Mouse (Mus musculus) liver, embryonic 15.5 days (tissue): Measurements from ENCODE around the gene Rfc2. TPM values are rescaled to one million over a fixed set of nuclear protein-coding genes. Genes with fewer than 3 reads are reported as not detected.

Experiments used
- ATAC-seq: fragments of 200-750 bp; cut with Nextera tagmentation; 2 replicates; pipeline ENCODE4 v1.8.0; 2017; ENCODE audit warnings: moderate number of reproducible peaks, mild to moderate bottlenecking, moderate library complexity; ENCODE audit not compliant: insufficient read depth
- H3K27ac ChIP-seq: fragments of 300-500 bp; sonication (generic); replicated peaks from 2 replicates; pipeline ENCODE4 v1.5.1; 2015; ENCODE audit warnings: mild to moderate bottlenecking, inconsistent platforms
- H3K27me3 ChIP-seq: fragments of 300-500 bp; sonication (generic); 2 replicates; pipeline ENCODE4 v1.6.1; 2015; ENCODE audit warnings: mild to moderate bottlenecking, inconsistent platforms
- H3K36me3 ChIP-seq: fragments of 300-500 bp; sonication (generic); replicated peaks from 2 replicates; pipeline ENCODE4 v1.6.1; 2015; ENCODE audit warnings: moderate library complexity, mild to moderate bottlenecking, inconsistent platforms
- H3K4me1 ChIP-seq: fragments of 300-500 bp; sonication (generic); replicated peaks from 2 replicates; pipeline ENCODE4 v1.6.1; 2015; ENCODE audit warnings: inconsistent platforms
- H3K4me2 ChIP-seq: fragments of 300-500 bp; sonication (generic); 2 replicates; pipeline ENCODE4 v1.6.1; 2015; ENCODE audit warnings: moderate library complexity, mild to moderate bottlenecking, inconsistent platforms
- H3K4me3 ChIP-seq: fragments of 300-500 bp; sonication (generic); replicated peaks from 2 replicates; pipeline ENCODE4 v1.5.1; 2015; ENCODE audit warnings: mild to moderate bottlenecking, inconsistent platforms
- H3K9ac ChIP-seq: fragments of 300-500 bp; sonication (generic); 2 replicates; pipeline ENCODE4 v1.6.1; 2015; ENCODE audit warnings: moderate library complexity, mild to moderate bottlenecking, inconsistent platforms
- H3K9me3 ChIP-seq: fragments of 300-500 bp; sonication (generic); replicated peaks from 2 replicates; pipeline ENCODE4 v1.6.1; 2016; ENCODE audit warnings: inconsistent platforms
- WGBS: fragments of 180-500 bp; shearing (Covaris S2); methylation state at CpG from one replicate; pipeline ENCODE4 v1.1.7; 2015; ENCODE audit warnings: mixed read lengths; ENCODE audit not compliant: insufficient replicate concordance; 5-methylcytosine and 5-hydroxymethylcytosine counted together
- polyA plus RNA-seq: library from polyadenylated mRNA; unstranded; fragments of >200 nt; fragmentation: Nextera tagmentation; extraction: Ambion mirVana; gene quantifications from 2 replicates; pipeline ENCODE4 v1.2.1, GENCODE M21; 2015

The Rfc2 gene
- polyA plus RNA-seq, 1 experiment from 2014 or later, result 158 TPM

- no peak overlapping the region for H3K27ac ChIP-seq
- WGBS, result 57% methylated on average over 3 of the region's 3 CpGs
- no peak for ATAC-seq
- no peaks in the 10 kb centered on the region for H3K36me3 ChIP-seq
- H3K4me3 ChIP-seq, result no peak overlapping the region
- no peak overlapping the region for H3K9ac ChIP-seq
- H3K4me2 ChIP-seq, result no peak overlapping the region; the same call in 1 of the 2 replicates
- H3K27me3 ChIP-seq, result peaks cover 35% of the 10 kb centered on the region
- peaks cover 29% of the 10 kb centered on the region for H3K4me1 ChIP-seq
- H3K9me3 ChIP-seq, result no peaks in the 10 kb centered on the region
Observed at GRCm38 (mm10) chr5:134549640-134550168, 31.5 kb upstream of the Rfc2 start.

DNA sequence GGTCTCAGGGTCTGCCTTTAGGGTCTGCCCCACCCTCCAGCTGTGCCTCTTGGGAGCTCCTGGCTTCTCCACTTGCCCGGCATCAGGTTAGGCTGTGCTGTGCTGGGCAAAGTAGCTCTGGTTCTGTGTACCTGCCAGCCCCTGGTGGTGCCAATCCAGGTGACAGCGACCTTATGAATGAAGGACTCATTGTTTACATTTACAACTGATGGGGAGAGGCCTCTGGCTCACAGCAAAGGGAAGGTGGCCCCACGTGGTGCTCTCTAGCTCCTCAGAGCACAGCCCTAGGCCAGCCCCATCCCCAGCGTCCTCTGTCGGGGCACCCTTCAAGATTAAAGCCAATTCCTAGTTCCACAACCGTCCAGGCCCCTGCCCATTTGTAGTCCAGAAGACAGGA lies 30.3 kb upstream of the Rfc2 start:
- ATAC-seq, result no peak
- no peak overlapping the region for H3K27ac ChIP-seq
- H3K4me3 ChIP-seq, result peak overlapping the region; percentile 63
- H3K9ac ChIP-seq, result 0 out of 2 replicates have a peak overlapping the region, but pooled peaks have one; percentile 59
- peaks cover 35% of the 10 kb centered on the region for H3K27me3 ChIP-seq
- no peaks in the 10 kb centered on the region for H3K9me3 ChIP-seq
- H3K36me3 ChIP-seq, result no peaks in the 10 kb centered on the region
- peak overlapping the region; percentile 79 for H3K4me2 ChIP-seq
- peaks cover 38% of the 10 kb centered on the region for H3K4me1 ChIP-seq
- 25% methylated on average over 6 of the region's 6 CpGs for WGBS

GRCm38 (mm10) chr5:134551233-134552109 lies 29.7 kb upstream of the Rfc2 start:
- Histone ChIP-seq H3K36me3 (no peaks in the 10 kb centered on the region), H3K9ac (peak overlapping the region; percentile 59), H3K9me3 (no peaks in the 10 kb centered on the region), H3K4me1 (peaks cover 38% of the 10 kb centered on the region), H3K4me2 (peak overlapping the region; percentile 79), H3K27me3 (peaks cover 35% of the 10 kb centered on the region), H3K27ac (peak overlapping the region; percentile 57), H3K4me3 (peak overlapping the region; percentile 63)
- WGBS, result 4% methylated on average over 52 of the region's 52 CpGs
- ATAC-seq, result no peak

GRCm38 (mm10) chr5:134552110-134552972 lies 28.8 kb upstream of the Rfc2 start, which contains the start of gene Clip2:
Clip2 (minus strand) TSS chr5:134552434.
- no peaks in the 10 kb centered on the region for H3K9me3 ChIP-seq
- peak within 1 kb of the TSS; percentile 57 for H3K27ac ChIP-seq
- no peaks in the 10 kb centered on the region for H3K36me3 ChIP-seq
- peak within 1 kb of the TSS; percentile 79 for H3K4me2 ChIP-seq
- peak within 1 kb of the TSS; percentile 59 for H3K9ac ChIP-seq
- H3K27me3 ChIP-seq, result peaks cover 35% of the 10 kb centered on the region
- H3K4me1 ChIP-seq, result peaks cover 38% of the 10 kb centered on the region
- WGBS, result 3% methylated on average over 60 of the region's 61 CpGs
- peak within 1 kb of the TSS; percentile 63 for H3K4me3 ChIP-seq
- ATAC-seq, result peak; percentile 84

DNA sequence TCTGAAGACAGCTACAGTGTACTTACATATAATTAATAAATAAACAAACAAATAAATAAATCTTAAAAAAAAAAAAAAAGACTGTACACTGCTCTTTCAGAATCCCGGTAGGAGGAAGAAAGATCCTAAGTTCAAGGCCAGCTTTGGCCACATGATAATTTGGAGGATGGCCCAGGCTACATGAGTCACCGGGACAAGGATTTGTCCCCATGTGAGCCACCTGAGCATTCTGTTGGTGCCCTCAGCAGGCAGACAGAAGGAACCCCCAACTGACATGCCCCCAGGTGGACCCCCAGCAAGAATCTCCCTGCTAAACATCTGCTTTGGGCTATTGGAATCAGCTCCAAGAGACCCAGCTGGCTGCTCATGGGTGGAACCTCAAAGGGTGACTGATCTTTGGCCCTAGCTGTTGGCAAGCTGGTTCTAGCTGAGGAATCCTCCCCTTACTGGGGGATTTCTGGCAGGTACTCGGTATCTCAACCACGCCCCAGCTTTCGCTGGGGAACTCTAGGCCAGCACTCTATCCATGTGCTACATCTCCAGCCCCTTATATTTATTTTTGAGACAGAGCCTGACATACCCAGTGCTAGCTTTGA lies 27.1 kb upstream of the Rfc2 start:
- 62% methylated on average over 5 of the region's 5 CpGs for WGBS

DNA sequence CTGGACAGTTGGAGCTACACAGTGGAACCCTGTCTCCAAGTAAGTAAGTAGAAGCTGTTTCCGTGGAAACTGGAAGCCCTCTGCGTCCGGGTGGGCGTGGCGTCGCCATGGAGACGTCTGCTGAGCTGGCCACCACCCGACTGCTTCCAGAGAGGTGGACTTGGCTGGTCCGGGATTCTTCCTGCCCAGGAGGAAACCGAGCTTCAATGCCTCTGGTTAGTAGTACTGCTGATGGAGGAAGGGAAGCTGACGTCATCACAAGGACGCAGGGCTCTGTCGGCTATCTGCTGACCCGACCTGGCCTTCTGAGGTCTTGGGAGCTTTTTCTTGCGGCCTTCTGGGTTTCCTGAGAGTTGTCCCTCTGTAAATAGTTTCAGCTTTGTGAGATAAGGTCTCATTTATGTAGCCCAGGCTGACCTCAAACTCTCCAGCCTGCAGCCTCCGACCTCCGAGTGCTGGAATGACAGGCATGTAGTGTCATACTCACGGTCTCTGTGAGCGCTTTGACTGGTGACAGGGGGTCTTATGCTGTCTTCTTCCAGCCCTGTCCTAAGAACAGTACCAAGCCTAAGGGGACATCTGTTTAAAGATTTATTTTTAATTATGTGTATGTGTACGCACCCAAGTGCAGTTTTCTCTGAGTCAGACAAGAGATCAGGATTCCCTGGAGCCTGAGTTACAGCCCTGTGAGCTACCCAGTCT lies 25.6 kb upstream of the Rfc2 start:
- Histone ChIP-seq H3K4me2 (0 out of 2 replicates have a peak overlapping the region, but pooled peaks have one; percentile 3), H3K27me3 (peaks cover 31% of the 10 kb centered on the region), H3K36me3 (no peaks in the 10 kb centered on the region), H3K9ac (no peak overlapping the region), H3K4me1 (peaks cover 30% of the 10 kb centered on the region), H3K4me3 (no peak overlapping the region), H3K27ac (no peak overlapping the region), H3K9me3 (no peaks in the 10 kb centered on the region)
- WGBS, result 14% methylated on average over 20 of the region's 20 CpGs
- no peak for ATAC-seq

More for the DNA sequence above, 27.1 kb upstream of the Rfc2 start:
- Histone ChIP-seq H3K4me1 (peaks cover 35% of the 10 kb centered on the region), H3K36me3 (no peaks in the 10 kb centered on the region), H3K4me3 (no peak overlapping the region), H3K27ac (no peak overlapping the region), H3K9ac (no peak overlapping the region), H3K4me2 (no peak overlapping the region), H3K9me3 (no peaks in the 10 kb centered on the region), H3K27me3 (peaks cover 35% of the 10 kb centered on the region)
- no peak for ATAC-seq

DNA sequence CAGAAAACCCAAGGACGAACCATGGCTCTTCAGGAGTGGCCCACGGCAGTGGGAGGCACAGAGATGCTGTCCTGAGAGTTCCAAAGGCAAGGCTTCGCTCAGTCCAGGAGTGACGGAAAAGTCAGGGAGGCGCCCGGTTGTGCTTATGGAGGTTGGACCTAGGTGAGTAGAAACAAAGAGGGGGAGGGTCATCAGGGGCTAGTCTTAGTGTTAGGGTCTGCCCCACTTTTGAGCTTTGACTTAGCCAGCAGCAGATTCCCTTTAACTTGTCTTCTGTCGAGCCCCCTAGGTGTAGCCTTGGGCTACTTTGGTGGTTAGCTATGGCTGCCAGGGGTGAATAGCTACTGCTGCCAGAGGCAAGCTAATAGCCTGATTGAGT lies 21.1 kb upstream of the Rfc2 start, which contains the start of gene Syna:
Gene Syna (minus strand): TSS at position 101 of the 379 bp plus-strand sequence.
- H3K27me3 ChIP-seq, result no peaks in the 10 kb centered on the region
- H3K4me1 ChIP-seq, result peaks cover 6% of the 10 kb centered on the region; the same call in 1 of the 2 replicates
- H3K36me3 ChIP-seq, result no peaks in the 10 kb centered on the region
- no peak within 1 kb of the TSS for H3K9ac ChIP-seq
- WGBS, result 74% methylated on average over 7 of the region's 7 CpGs
- H3K27ac ChIP-seq, result no peak within 1 kb of the TSS
- H3K4me3 ChIP-seq, result no peak within 1 kb of the TSS
- no peak for ATAC-seq
- no peaks in the 10 kb centered on the region for H3K9me3 ChIP-seq
- H3K4me2 ChIP-seq, result no peak within 1 kb of the TSS

DNA sequence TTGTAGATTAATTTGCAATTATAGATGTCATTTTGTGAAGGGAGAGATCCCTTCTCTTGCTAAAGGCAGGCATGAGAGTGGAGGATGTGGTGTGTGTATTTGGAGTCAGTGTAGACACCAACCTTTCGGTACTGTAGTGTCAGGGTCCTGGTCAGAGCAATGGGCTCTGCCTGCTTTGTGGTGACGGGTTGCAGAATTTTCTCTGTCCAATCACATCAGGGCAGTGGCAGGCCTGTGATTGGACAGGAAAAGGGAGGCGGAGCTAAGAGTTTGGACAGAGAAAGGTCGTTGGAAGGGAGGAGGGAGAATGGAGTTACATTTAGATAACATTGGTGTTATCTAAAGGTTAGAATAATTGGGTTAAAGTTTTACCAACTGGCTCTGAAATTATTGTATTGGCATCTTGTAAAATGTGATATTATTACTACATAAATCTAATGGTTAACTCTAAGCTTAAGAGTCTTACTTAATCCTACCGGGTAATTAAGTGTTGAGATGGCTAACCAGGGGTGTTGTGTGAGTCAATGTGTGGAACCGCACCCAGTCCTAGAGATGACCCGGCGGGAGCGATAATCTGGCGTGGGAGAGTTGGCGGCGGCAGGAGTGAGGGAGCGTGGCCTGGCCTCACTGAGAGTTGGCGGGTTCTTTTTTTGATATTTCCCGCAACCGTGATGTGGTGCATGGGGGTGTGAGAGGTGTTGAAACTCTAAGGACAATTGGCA lies 20.6 kb upstream of the Rfc2 start:
- H3K4me1 ChIP-seq, result 0 out of 2 replicates have a peak, but pooled peaks cover under 1% of the 10 kb centered on the region
- no peak overlapping the region for H3K9ac ChIP-seq
- H3K36me3 ChIP-seq, result no peaks in the 10 kb centered on the region
- no peak overlapping the region for H3K4me3 ChIP-seq
- no peak overlapping the region for H3K27ac ChIP-seq
- H3K27me3 ChIP-seq, result no peaks in the 10 kb centered on the region
- WGBS, result 72% methylated on average over 16 of the region's 16 CpGs
- no peak overlapping the region for H3K4me2 ChIP-seq
- H3K9me3 ChIP-seq, result no peaks in the 10 kb centered on the region
- no peak for ATAC-seq

DNA sequence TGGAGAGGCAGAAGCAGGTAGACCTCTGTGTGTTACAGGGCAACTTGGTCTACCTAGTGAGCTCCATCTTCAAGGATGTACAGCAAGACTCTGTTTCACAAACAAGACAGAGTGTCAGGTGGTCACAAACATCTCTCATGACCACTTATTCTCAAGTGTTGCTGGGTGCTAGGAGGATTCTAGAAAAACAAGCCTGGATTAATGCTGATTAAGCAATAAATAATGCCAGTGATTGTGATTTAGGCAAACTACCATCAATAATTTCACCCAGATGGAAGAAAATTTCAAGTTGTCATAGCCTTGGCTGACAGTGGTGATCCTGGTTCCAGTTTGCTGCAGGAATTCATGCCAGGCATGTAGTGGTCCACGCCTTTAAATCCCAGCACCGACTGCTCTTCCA lies 16.9 kb upstream of the Rfc2 start:
- Histone ChIP-seq H3K27me3 (no peaks in the 10 kb centered on the region), H3K27ac (no peak overlapping the region), H3K4me2 (no peak overlapping the region), H3K4me3 (no peak overlapping the region), H3K36me3 (no peaks in the 10 kb centered on the region), H3K9me3 (no peaks in the 10 kb centered on the region), H3K9ac (no peak overlapping the region), H3K4me1 (0 out of 2 replicates have a peak, but pooled peaks cover 3% of the 10 kb centered on the region)
- no peak for ATAC-seq
- 82% methylated on average over 2 of the region's 2 CpGs for WGBS
